Mouse (Mus musculus) kidney, postnatal 36 days (tissue): ENCODE measurements at regions not wholly inside any gene's neighbourhood (a gene's known extent, or its start where the extent isn't known, plus 50 kb on each side); places are given as distances from the start of the nearest gene placed in this dataset.

ENCODE experiments used
- DNase-seq, 2 experiments: peaks; one replicate each; pipeline ENCODE4 v3.0.0; 2021 to 2022; ENCODE audit warnings: mixed read lengths in 2 of 2

- no peak for DNase-seq
Measured at GRCm38 (mm10) chr1:69375246-69375645, 267.4 kb upstream of the Erbb4 start.

GRCm38 (mm10) chr1:69370078-69370477 lies 262.2 kb upstream of the Erbb4 start:
- no peak for DNase-seq

GRCm38 (mm10) chr1:69367531-69367930 lies 259.7 kb upstream of the Erbb4 start:
- no peak for DNase-seq

GRCm38 (mm10) chr1:69364069-69364468 lies 256.2 kb upstream of the Erbb4 start:
- no peak for DNase-seq

GRCm38 (mm10) chr1:69357548-69357947 lies 249.7 kb upstream of the Erbb4 start:
- DNase-seq, result no peak

GRCm38 (mm10) chr1:69350417-69350816 lies 242.6 kb upstream of the Erbb4 start:
- DNase-seq, result no peak

GRCm38 (mm10) chr1:69349826-69350225 lies 242.0 kb upstream of the Erbb4 start:
- no peak for DNase-seq

- no peak for DNase-seq
Measured at GRCm38 (mm10) chr1:69342100-69342499, 234.2 kb upstream of the Erbb4 start.

- no peak for DNase-seq
Measured at GRCm38 (mm10) chr1:69340481-69340880, 232.6 kb upstream of the Erbb4 start.

- no peak for DNase-seq
Measured at GRCm38 (mm10) chr1:69331418-69332254, 223.8 kb upstream of the Erbb4 start.

- DNase-seq, result no peak
Measured at GRCm38 (mm10) chr1:69329399-69329798, 221.5 kb upstream of the Erbb4 start.

- DNase-seq, result no peak
Measured at GRCm38 (mm10) chr1:69326711-69327110, 218.9 kb upstream of the Erbb4 start.

GRCm38 (mm10) chr1:69319526-69319925 lies 211.7 kb upstream of the Erbb4 start:
- no peak for DNase-seq

GRCm38 (mm10) chr1:69296816-69297215 lies 189.0 kb upstream of the Erbb4 start:
- DNase-seq, result no peak

- DNase-seq, result no peak
Measured at GRCm38 (mm10) chr1:69291329-69291728, 183.5 kb upstream of the Erbb4 start.

- no peak for DNase-seq
Measured at GRCm38 (mm10) chr1:69286374-69286773, 178.5 kb upstream of the Erbb4 start.

- DNase-seq, result no peak
Measured at GRCm38 (mm10) chr1:69277428-69277827, 169.6 kb upstream of the Erbb4 start.

GRCm38 (mm10) chr1:69247691-69248090 lies 139.8 kb upstream of the Erbb4 start:
- DNase-seq, result no peak

- DNase-seq, result no peak
Measured at GRCm38 (mm10) chr1:69242289-69242909, 134.5 kb upstream of the Erbb4 start.

GRCm38 (mm10) chr1:69241502-69242214 lies 133.8 kb upstream of the Erbb4 start:
- DNase-seq, result peak; percentile 35 to 73

GRCm38 (mm10) chr1:69227864-69228263 lies 120.0 kb upstream of the Erbb4 start:
- no peak for DNase-seq

GRCm38 (mm10) chr1:69212896-69213500 lies 105.1 kb upstream of the Erbb4 start:
- no peak for DNase-seq

- no peak for DNase-seq
Measured at GRCm38 (mm10) chr1:69202745-69203144, 94.9 kb upstream of the Erbb4 start.
